Mouse (Mus musculus) olfactory bulb, adult 2 months (tissue): Measurements from ENCODE around the gene Tjp1.

Experiments used
- CTCF ChIP-seq: fragments of 200-500 bp; IDR thresholded peaks from 2 replicates; pipeline ENCODE4 v1.5.1; 2012; ENCODE audit warnings: low read depth, mild to moderate bottlenecking, low read length, moderate library complexity; ENCODE audit not compliant: insufficient read depth
- POLR2A ChIP-seq: fragments of 200-500 bp; IDR thresholded peaks from 2 replicates; pipeline ENCODE4 v1.6.1; 2012; ENCODE audit warnings: mild to moderate bottlenecking, low read depth, low read length, moderate library complexity; ENCODE audit not compliant: insufficient read depth

DNA sequence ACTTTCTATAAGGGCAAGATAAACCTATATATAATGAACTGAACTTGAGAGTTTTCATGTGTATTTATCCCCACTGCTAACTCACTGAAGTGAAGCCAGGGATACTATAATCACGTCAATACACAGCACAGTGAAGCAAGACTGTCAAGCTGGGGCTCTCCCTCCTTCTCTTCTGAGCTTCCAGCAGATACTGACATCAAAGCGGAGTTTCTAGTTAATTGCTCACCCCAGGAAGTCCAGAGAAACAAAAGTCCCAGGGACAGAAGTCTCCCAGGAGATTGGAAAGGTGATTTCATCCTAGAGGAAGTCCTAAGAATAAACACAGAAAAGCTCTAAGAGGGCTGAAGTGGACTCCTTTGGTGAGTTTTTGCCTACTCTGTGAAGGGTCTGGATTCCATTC lies 132.9 kb downstream of the Tjp1 start:
- no peak for TF ChIP-seq CTCF
- TF ChIP-seq POLR2A, result no peak
